Mouse (Mus musculus) heart, postnatal 25 days (tissue): ENCODE data around the gene Fam241b. TPM values are rescaled to one million over a fixed set of nuclear protein-coding genes. Genes with fewer than 3 reads are reported as not detected.

Experiments
- DNase-seq: peaks from one replicate; pipeline ENCODE4 v3.0.0; 2022; ENCODE audit warnings: low spot score
- intact Hi-C: fragments of 180-260 bp; cut with DNase I; formaldehyde crosslinking; loops from one replicate; pipeline ENCODE4 v1.15.1; 2025
- total RNA-seq, 2 experiments: library from RNA; stranded (reverse); gene quantifications; 2 replicates each; pipeline ENCODE4 v1.2.3; 2021

The Fam241b gene
- total RNA-seq, 2 experiments from 2014 or later = 1.6 TPM

GRCm38 (mm10) chr10:62135696-62136470, 7.8 kb downstream of the Fam241b start:
- intact Hi-C loops = no loop called here
- DNase-seq = no peak

GRCm38 (mm10) chr10:62132691-62133281, 10.9 kb downstream of the Fam241b start, which contains the start of gene Neurog3:
Gene Neurog3 (plus strand): TSS chr10:62133090.
- intact Hi-C loops = no loop called here
- DNase-seq = no peak

- DNase-seq = no peak
- intact Hi-C loops = no loop called here
Observed at GRCm38 (mm10) chr10:62128316-62128951, 15.3 kb downstream of the Fam241b start.

GRCm38 (mm10) chr10:62127711-62128231, 15.9 kb downstream of the Fam241b start:
- intact Hi-C loops = no loop called here

GRCm38 (mm10) chr10:62127137-62127536, 16.6 kb downstream of the Fam241b start:
- intact Hi-C loops = no loop called here

More at GRCm38 (mm10) chr10:62127711-62128231, 15.9 kb downstream of the Fam241b start:
- no peak for DNase-seq

GRCm38 (mm10) chr10:62113865-62114647, 29.7 kb downstream of the Fam241b start:
- intact Hi-C loops = no loop called here
- DNase-seq = no peak

More at GRCm38 (mm10) chr10:62127137-62127536, 16.6 kb downstream of the Fam241b start:
- DNase-seq = no peak

GRCm38 (mm10) chr10:62111207-62111576, 32.5 kb downstream of the Fam241b start:
- no peak for DNase-seq
- intact Hi-C loops = no loop called here

- DNase-seq = peak; percentile 31
- intact Hi-C loops = no loop called here
Observed at GRCm38 (mm10) chr10:62110504-62111206, 33.1 kb downstream of the Fam241b start.

GRCm38 (mm10) chr10:62107048-62107447, 36.7 kb downstream of the Fam241b start:
- no peak for DNase-seq
- intact Hi-C loops = no loop called here

- DNase-seq = no peak
- intact Hi-C loops = loop anchor here (1.0 to 2.0 kb wide), 2 partner anchors 78 to 138 kb away; no protein-coding TSS in a partner anchor
Observed at GRCm38 (mm10) chr10:62104835-62105576, 38.7 kb downstream of the Fam241b start.

GRCm38 (mm10) chr10:62101504-62102439, 41.9 kb downstream of the Fam241b start:
- intact Hi-C loops = loop anchor here (1.0 to 2.0 kb wide), 4 partner anchors 47 to 263 kb away; no protein-coding TSS in a partner anchor
- DNase-seq = no peak

- intact Hi-C loops = no loop called here
- DNase-seq = no peak
Observed at GRCm38 (mm10) chr10:62099749-62100403, 43.8 kb downstream of the Fam241b start.

GRCm38 (mm10) chr10:62094401-62094800, 49.3 kb downstream of the Fam241b start:
- intact Hi-C loops = no loop called here
- no peak for DNase-seq

GRCm38 (mm10) chr10:62093903-62094302, 49.8 kb downstream of the Fam241b start:
- DNase-seq = no peak
- intact Hi-C loops = no loop called here

- intact Hi-C loops = no loop called here
- DNase-seq = no peak
Observed at GRCm38 (mm10) chr10:62089486-62089885, 54.2 kb downstream of the Fam241b start.

GRCm38 (mm10) chr10:62089071-62089470, 54.6 kb downstream of the Fam241b start:
- intact Hi-C loops = no loop called here
- DNase-seq = no peak

GRCm38 (mm10) chr10:62088411-62088810, 55.3 kb downstream of the Fam241b start:
- no peak for DNase-seq
- intact Hi-C loops = no loop called here
